Mouse (Mus musculus): Measurements from ENCODE around the gene Tnik. TPM values are rescaled to one million over a fixed set of nuclear protein-coding genes. Genes with fewer than 3 reads are reported as not detected.

Tnik gene
- polyA plus RNA-seq, 1 experiment: 0.21 TPM

DNA sequence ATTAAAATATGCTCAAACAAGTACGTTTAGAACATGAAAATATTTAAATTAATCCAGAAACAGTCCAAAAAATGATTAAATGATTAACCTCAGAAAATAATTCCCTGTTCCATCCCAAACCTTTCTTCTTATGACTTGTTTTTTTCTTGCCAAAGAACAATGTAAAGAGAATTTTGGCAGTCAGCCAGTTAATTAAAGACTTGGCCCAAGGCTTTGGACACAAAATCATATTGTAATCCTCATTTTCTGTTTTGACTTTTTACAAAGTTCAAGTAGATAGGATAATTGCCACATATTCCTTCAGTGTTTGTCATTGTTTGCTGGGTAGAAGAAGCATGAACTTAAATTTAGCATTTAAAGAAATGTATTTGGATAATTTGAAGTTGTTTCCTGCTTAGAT lies 353.4 kb downstream of the Tnik start:
- H3K79me2 ChIP-seq (ENCODE audit: control insufficient read depth, insufficient read depth): no peaks in the 10 kb centered on the region
- TF ChIP-seq MYOD1 (IDR thresholded peaks at IDR 0.05; ENCODE audit: control insufficient read depth, insufficient read length, low read depth) (no peak), FOSL1 (IDR thresholded peaks at IDR 0.05; ENCODE audit: insufficient read depth, low read length, poor library complexity, severe bottlenecking) (no peak), USF1 (IDR thresholded peaks at IDR 0.05; ENCODE audit: low read depth) (no peak), CTCF (IDR thresholded peaks at IDR 0.05; ENCODE audit: control insufficient read depth, insufficient read depth, insufficient read length) (no peak), MYOG (IDR thresholded peaks at IDR 0.05; ENCODE audit: control insufficient read depth, extremely low read depth, insufficient read length) (no peak), CEBPB (IDR thresholded peaks at IDR 0.05; ENCODE audit: low read depth) (no peak), MAX (IDR thresholded peaks at IDR 0.05) (no peak)
- H3K4me3 ChIP-seq (ENCODE audit: insufficient read depth, poor library complexity, severe bottlenecking): no peak overlapping the region
- peaks cover 6% of the 10 kb centered on the region for H3K27me3 ChIP-seq (ENCODE audit: control insufficient read depth, insufficient read depth, insufficient read length)
- no peaks in the 10 kb centered on the region for H3K79me3 ChIP-seq (ENCODE audit: low read depth)
- H3ac ChIP-seq (ENCODE audit: control insufficient read depth, insufficient read length, low read depth): no peak overlapping the region
- no peaks in the 10 kb centered on the region for H3K36me3 ChIP-seq (ENCODE audit: control insufficient read depth, insufficient read depth)

DNA sequence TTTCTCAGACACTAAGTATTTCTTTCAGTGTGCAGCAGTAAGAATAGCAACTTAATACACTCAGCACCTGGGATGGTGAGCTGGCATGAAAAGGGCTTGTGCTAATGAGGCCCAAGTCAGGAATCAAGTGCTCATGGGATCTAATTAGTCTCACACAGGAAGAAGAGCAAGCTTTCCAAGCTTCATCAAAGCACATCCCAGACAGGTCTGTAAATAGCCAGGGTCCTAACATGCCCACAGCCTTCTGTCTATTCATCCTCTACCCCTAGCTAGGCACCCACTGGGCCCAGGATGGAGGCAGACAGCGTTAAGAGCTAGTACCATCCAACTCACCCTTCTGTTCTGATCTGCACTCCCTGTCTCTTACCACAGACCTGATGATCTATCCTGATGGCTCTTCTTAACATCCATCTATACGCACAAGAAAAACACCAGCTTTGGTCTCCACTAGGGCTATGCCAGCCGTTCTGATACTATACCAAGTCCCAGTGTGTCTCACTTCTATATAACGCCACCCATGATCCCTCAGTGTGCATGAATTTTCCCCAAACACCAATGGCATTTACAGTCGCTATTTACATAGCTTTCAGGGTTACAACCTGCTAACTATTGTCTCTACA lies 354.1 kb downstream of the Tnik start:
- no peak overlapping the region for H3ac ChIP-seq (ENCODE audit: control insufficient read depth, insufficient read length, low read depth)
- H3K36me3 ChIP-seq (ENCODE audit: control insufficient read depth, insufficient read depth): no peaks in the 10 kb centered on the region
- no peak for TF ChIP-seq FOSL1 (IDR thresholded peaks at IDR 0.05; ENCODE audit: insufficient read depth, low read length, poor library complexity, severe bottlenecking)
- no peak for TF ChIP-seq CEBPB (IDR thresholded peaks at IDR 0.05; ENCODE audit: low read depth)
- TF ChIP-seq MYOG (IDR thresholded peaks at IDR 0.05; ENCODE audit: control insufficient read depth, extremely low read depth, insufficient read length): no peak
- TF ChIP-seq CTCF (IDR thresholded peaks at IDR 0.05; ENCODE audit: control insufficient read depth, insufficient read depth, insufficient read length): no peak
- TF ChIP-seq MAX (IDR thresholded peaks at IDR 0.05): no peak
- TF ChIP-seq USF1 (IDR thresholded peaks at IDR 0.05; ENCODE audit: low read depth): no peak
- TF ChIP-seq MYOD1 (IDR thresholded peaks at IDR 0.05; ENCODE audit: control insufficient read depth, insufficient read length, low read depth): no peak
- H3K27me3 ChIP-seq (ENCODE audit: control insufficient read depth, insufficient read depth, insufficient read length): peaks cover 5% of the 10 kb centered on the region
- H3K79me3 ChIP-seq (ENCODE audit: low read depth): no peaks in the 10 kb centered on the region
- no peak overlapping the region for H3K4me3 ChIP-seq (ENCODE audit: insufficient read depth, poor library complexity, severe bottlenecking)
- no peaks in the 10 kb centered on the region for H3K79me2 ChIP-seq (ENCODE audit: control insufficient read depth, insufficient read depth)

DNA sequence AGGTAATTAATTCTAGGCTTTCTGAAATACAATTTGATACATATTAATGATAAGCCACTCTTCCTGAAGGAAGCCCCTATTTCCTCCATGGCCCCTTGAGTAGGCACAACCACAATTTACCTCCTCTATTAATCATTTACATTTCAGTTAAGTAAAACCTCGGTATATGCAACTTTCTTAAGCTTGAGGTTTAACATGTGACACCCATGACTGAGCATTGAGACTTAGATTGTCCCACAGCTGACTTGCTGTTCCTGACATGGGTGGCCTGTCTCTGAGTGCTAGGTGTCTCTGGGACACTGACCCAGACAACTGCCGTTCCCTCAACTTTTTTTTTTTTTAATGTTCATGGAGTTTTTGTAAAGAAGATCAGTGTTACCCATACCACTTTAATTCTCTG lies 358.8 kb downstream of the Tnik start:
- H3K4me3 ChIP-seq (ENCODE audit: insufficient read depth, poor library complexity, severe bottlenecking): no peak overlapping the region
- no peaks in the 10 kb centered on the region for H3K79me2 ChIP-seq (ENCODE audit: control insufficient read depth, insufficient read depth)
- no peaks in the 10 kb centered on the region for H3K79me3 ChIP-seq (ENCODE audit: low read depth)
- H3K36me3 ChIP-seq (ENCODE audit: control insufficient read depth, insufficient read depth): no peaks in the 10 kb centered on the region
- TF ChIP-seq CEBPB (IDR thresholded peaks at IDR 0.05; ENCODE audit: low read depth) (no peak), USF1 (IDR thresholded peaks at IDR 0.05; ENCODE audit: low read depth) (no peak), MAX (IDR thresholded peaks at IDR 0.05) (no peak), MYOD1 (IDR thresholded peaks at IDR 0.05; ENCODE audit: control insufficient read depth, insufficient read length, low read depth) (no peak), CTCF (IDR thresholded peaks at IDR 0.05; ENCODE audit: control insufficient read depth, insufficient read depth, insufficient read length) (no peak), MYOG (IDR thresholded peaks at IDR 0.05; ENCODE audit: control insufficient read depth, extremely low read depth, insufficient read length) (no peak), FOSL1 (IDR thresholded peaks at IDR 0.05; ENCODE audit: insufficient read depth, low read length, poor library complexity, severe bottlenecking) (no peak)
- H3ac ChIP-seq (ENCODE audit: control insufficient read depth, insufficient read length, low read depth): no peak overlapping the region
- no peaks in the 10 kb centered on the region for H3K27me3 ChIP-seq (ENCODE audit: control insufficient read depth, insufficient read depth, insufficient read length)

DNA sequence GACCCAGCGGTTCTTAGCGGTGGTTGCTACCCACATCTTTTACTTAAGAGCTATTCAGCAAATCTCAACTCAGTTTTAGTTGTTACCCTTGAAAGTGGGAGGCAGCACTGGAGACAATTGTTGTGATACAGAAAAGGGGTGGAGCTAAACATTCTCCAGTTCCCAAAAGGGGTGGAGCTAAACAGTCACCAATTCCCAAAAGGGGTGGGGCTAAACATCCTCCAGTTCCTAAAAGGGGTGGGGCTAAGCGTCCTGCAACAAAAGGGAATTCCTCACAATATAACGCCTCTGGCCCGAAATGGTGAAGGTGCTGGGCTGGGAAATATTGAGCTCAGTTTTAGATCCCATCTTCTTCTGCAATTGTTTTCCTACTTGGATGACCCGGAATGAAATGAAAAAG lies 363.8 kb downstream of the Tnik start:
- Histone ChIP-seq H3K79me3 (ENCODE audit: low read depth) (no peaks in the 10 kb centered on the region), H3K27me3 (ENCODE audit: control insufficient read depth, insufficient read depth, insufficient read length) (no peaks in the 10 kb centered on the region), H3ac (ENCODE audit: control insufficient read depth, insufficient read length, low read depth) (no peak overlapping the region), H3K36me3 (ENCODE audit: control insufficient read depth, insufficient read depth) (no peaks in the 10 kb centered on the region), H3K4me3 (ENCODE audit: insufficient read depth, poor library complexity, severe bottlenecking) (no peak overlapping the region), H3K79me2 (ENCODE audit: control insufficient read depth, insufficient read depth) (no peaks in the 10 kb centered on the region)
- TF ChIP-seq CEBPB (IDR thresholded peaks at IDR 0.05; ENCODE audit: low read depth): no peak
- TF ChIP-seq CTCF (IDR thresholded peaks at IDR 0.05; ENCODE audit: control insufficient read depth, insufficient read depth, insufficient read length): no peak
- no peak for TF ChIP-seq USF1 (IDR thresholded peaks at IDR 0.05; ENCODE audit: low read depth)
- no peak for TF ChIP-seq FOSL1 (IDR thresholded peaks at IDR 0.05; ENCODE audit: insufficient read depth, low read length, poor library complexity, severe bottlenecking)
- no peak for TF ChIP-seq MAX (IDR thresholded peaks at IDR 0.05)
- TF ChIP-seq MYOD1 (IDR thresholded peaks at IDR 0.05; ENCODE audit: control insufficient read depth, insufficient read length, low read depth): no peak
- no peak for TF ChIP-seq MYOG (IDR thresholded peaks at IDR 0.05; ENCODE audit: control insufficient read depth, extremely low read depth, insufficient read length)

- no peak for TF ChIP-seq MYOD1 (IDR thresholded peaks at IDR 0.05; ENCODE audit: control insufficient read depth, insufficient read length, low read depth)
- Histone ChIP-seq H3K79me2 (ENCODE audit: control insufficient read depth, insufficient read depth) (no peaks in the 10 kb centered on the region), H3K27me3 (ENCODE audit: control insufficient read depth, insufficient read depth, insufficient read length) (no peaks in the 10 kb centered on the region)
Measured at GRCm38 (mm10) chr3:28636778-28637177, 373.8 kb downstream of the Tnik start.

GRCm38 (mm10) chr3:28638957-28639356 lies 375.9 kb downstream of the Tnik start:
- no peak for TF ChIP-seq MAX (IDR thresholded peaks at IDR 0.05)
- Histone ChIP-seq H3K79me3 (ENCODE audit: low read depth) (no peaks in the 10 kb centered on the region), H3ac (ENCODE audit: control insufficient read depth, insufficient read length, low read depth) (no peak overlapping the region), H3K79me2 (ENCODE audit: control insufficient read depth, insufficient read depth) (no peaks in the 10 kb centered on the region), H3K27me3 (ENCODE audit: control insufficient read depth, insufficient read depth, insufficient read length) (no peaks in the 10 kb centered on the region), H3K36me3 (ENCODE audit: control insufficient read depth, insufficient read depth) (no peaks in the 10 kb centered on the region), H3K4me3 (ENCODE audit: insufficient read depth, poor library complexity, severe bottlenecking) (no peak overlapping the region)

More at GRCm38 (mm10) chr3:28636778-28637177, 373.8 kb downstream of the Tnik start:
- H3K36me3 ChIP-seq (ENCODE audit: control insufficient read depth, insufficient read depth): no peaks in the 10 kb centered on the region
- H3K4me3 ChIP-seq (ENCODE audit: insufficient read depth, poor library complexity, severe bottlenecking): no peak overlapping the region
- H3K79me3 ChIP-seq (ENCODE audit: low read depth): no peaks in the 10 kb centered on the region
- H3ac ChIP-seq (ENCODE audit: control insufficient read depth, insufficient read length, low read depth): no peak overlapping the region

Data from C2C12 (cell line).